Mouse (Mus musculus): ENCODE measurements at regions not wholly inside any gene's neighbourhood (a gene's known extent, or its start where the extent isn't known, plus 50 kb on each side); places are given as distances from the start of the nearest gene placed in this dataset.

- Histone ChIP-seq H3K4me2 (ENCODE audit: low read length) (no peak overlapping the region), H3K27ac (replicated peaks; ENCODE audit: low read depth, low read length) (no peak overlapping the region), H3K4me3 (replicated peaks; ENCODE audit: low read depth, low read length) (no peak overlapping the region), H3K27me3 (ENCODE audit: control insufficient read depth, insufficient read depth, low read length) (no peaks in the 10 kb centered on the region), H3K36me3 (ENCODE audit: control insufficient read depth, insufficient read depth, low read length) (no peaks in the 10 kb centered on the region), H3K9me3 (ENCODE audit: control insufficient read depth, low read length) (no peaks in the 10 kb centered on the region), H3K4me1 (ENCODE audit: control insufficient read depth, insufficient read depth, low read length) (no peaks in the 10 kb centered on the region), H3K9ac (replicated peaks; ENCODE audit: low read length) (no peak overlapping the region)
- 22% methylated on average over 2 of the region's 2 CpGs for WGBS
- DNase-seq (no peak), ATAC-seq (ENCODE audit: low FRiP score, low TSS enrichment) (no peak)
Observed at GRCm38 (mm10) chr11:79833817-79834216, 128.4 kb downstream of the Utp6 start.

- Histone ChIP-seq H3K4me1 (ENCODE audit: control insufficient read depth, insufficient read depth, low read length) (no peaks in the 10 kb centered on the region), H3K36me3 (ENCODE audit: control insufficient read depth, insufficient read depth, low read length) (no peaks in the 10 kb centered on the region), H3K9me3 (ENCODE audit: control insufficient read depth, low read length) (no peaks in the 10 kb centered on the region), H3K4me3 (replicated peaks; ENCODE audit: low read depth, low read length) (no peak overlapping the region), H3K27ac (replicated peaks; ENCODE audit: low read depth, low read length) (no peak overlapping the region), H3K27me3 (ENCODE audit: control insufficient read depth, insufficient read depth, low read length) (no peaks in the 10 kb centered on the region), H3K9ac (replicated peaks; ENCODE audit: low read length) (no peak overlapping the region), H3K4me2 (ENCODE audit: low read length) (no peak overlapping the region)
- DNase-seq (no peak), ATAC-seq (ENCODE audit: low FRiP score, low TSS enrichment) (no peak)
- 89% methylated on average over 11 of the region's 11 CpGs for WGBS
Observed at GRCm38 (mm10) chr11:79831591-79832320, 130.4 kb downstream of the Utp6 start.

- no peak overlapping the region for H3K4me3 ChIP-seq (replicated peaks; ENCODE audit: low read depth, low read length)
- no peaks in the 10 kb centered on the region for H3K27me3 ChIP-seq (ENCODE audit: control insufficient read depth, insufficient read depth, low read length)
- WGBS: 90% methylated on average over 5 of the region's 5 CpGs
- H3K9me3 ChIP-seq (ENCODE audit: control insufficient read depth, low read length): no peaks in the 10 kb centered on the region
- H3K4me1 ChIP-seq (ENCODE audit: control insufficient read depth, insufficient read depth, low read length): no peaks in the 10 kb centered on the region
- no peak for DNase-seq
- no peak overlapping the region for H3K4me2 ChIP-seq (ENCODE audit: low read length)
- H3K36me3 ChIP-seq (ENCODE audit: control insufficient read depth, insufficient read depth, low read length): no peaks in the 10 kb centered on the region
- H3K9ac ChIP-seq (replicated peaks; ENCODE audit: low read length): no peak overlapping the region
- ATAC-seq (ENCODE audit: low FRiP score, low TSS enrichment): no peak
- no peak overlapping the region for H3K27ac ChIP-seq (replicated peaks; ENCODE audit: low read depth, low read length)
Observed at GRCm38 (mm10) chr11:79830567-79831055, 131.6 kb downstream of the Utp6 start.

- Histone ChIP-seq H3K9me3 (ENCODE audit: control insufficient read depth, low read length) (no peaks in the 10 kb centered on the region), H3K27ac (replicated peaks; ENCODE audit: low read depth, low read length) (no peak overlapping the region), H3K4me2 (ENCODE audit: low read length) (no peak overlapping the region), H3K4me3 (replicated peaks; ENCODE audit: low read depth, low read length) (no peak overlapping the region), H3K9ac (replicated peaks; ENCODE audit: low read length) (no peak overlapping the region), H3K36me3 (ENCODE audit: control insufficient read depth, insufficient read depth, low read length) (no peaks in the 10 kb centered on the region), H3K4me1 (ENCODE audit: control insufficient read depth, insufficient read depth, low read length) (no peaks in the 10 kb centered on the region), H3K27me3 (ENCODE audit: control insufficient read depth, insufficient read depth, low read length) (no peaks in the 10 kb centered on the region)
- ATAC-seq (ENCODE audit: low FRiP score, low TSS enrichment): no peak
- 97% methylated on average over 3 of the region's 3 CpGs for WGBS
- DNase-seq: no peak
Observed at GRCm38 (mm10) chr11:79827034-79827433, 135.2 kb downstream of the Utp6 start.

- DNase-seq: no peak
- Histone ChIP-seq H3K27ac (replicated peaks; ENCODE audit: low read depth, low read length) (no peak overlapping the region), H3K9me3 (ENCODE audit: control insufficient read depth, low read length) (no peaks in the 10 kb centered on the region), H3K4me1 (ENCODE audit: control insufficient read depth, insufficient read depth, low read length) (no peaks in the 10 kb centered on the region), H3K27me3 (ENCODE audit: control insufficient read depth, insufficient read depth, low read length) (no peaks in the 10 kb centered on the region), H3K4me3 (replicated peaks; ENCODE audit: low read depth, low read length) (no peak overlapping the region), H3K4me2 (ENCODE audit: low read length) (no peak overlapping the region), H3K36me3 (ENCODE audit: control insufficient read depth, insufficient read depth, low read length) (no peaks in the 10 kb centered on the region), H3K9ac (replicated peaks; ENCODE audit: low read length) (no peak overlapping the region)
- ATAC-seq (ENCODE audit: low FRiP score, low TSS enrichment): no peak
- WGBS: 97% methylated on average over 4 of the region's 4 CpGs
Observed at GRCm38 (mm10) chr11:79825881-79826280, 136.3 kb downstream of the Utp6 start.

- Histone ChIP-seq H3K36me3 (ENCODE audit: control insufficient read depth, insufficient read depth, low read length) (no peaks in the 10 kb centered on the region), H3K27me3 (ENCODE audit: control insufficient read depth, insufficient read depth, low read length) (no peaks in the 10 kb centered on the region), H3K4me2 (ENCODE audit: low read length) (no peak overlapping the region), H3K27ac (replicated peaks; ENCODE audit: low read depth, low read length) (no peak overlapping the region), H3K4me1 (ENCODE audit: control insufficient read depth, insufficient read depth, low read length) (no peaks in the 10 kb centered on the region), H3K9ac (replicated peaks; ENCODE audit: low read length) (no peak overlapping the region), H3K4me3 (replicated peaks; ENCODE audit: low read depth, low read length) (no peak overlapping the region), H3K9me3 (ENCODE audit: control insufficient read depth, low read length) (no peaks in the 10 kb centered on the region)
- DNase-seq (no peak), ATAC-seq (ENCODE audit: low FRiP score, low TSS enrichment) (no peak)
- 90% methylated on average over 11 of the region's 11 CpGs for WGBS
Observed at GRCm38 (mm10) chr11:79823631-79824310, 138.4 kb downstream of the Utp6 start.

GRCm38 (mm10) chr11:79821986-79822385 is 140.2 kb downstream of the Utp6 start:
- H3K27me3 ChIP-seq (ENCODE audit: control insufficient read depth, insufficient read depth, low read length): no peaks in the 10 kb centered on the region
- 89% methylated on average over 5 of the region's 5 CpGs for WGBS
- ATAC-seq (ENCODE audit: low FRiP score, low TSS enrichment): no peak
- H3K4me3 ChIP-seq (replicated peaks; ENCODE audit: low read depth, low read length): no peak overlapping the region
- no peaks in the 10 kb centered on the region for H3K4me1 ChIP-seq (ENCODE audit: control insufficient read depth, insufficient read depth, low read length)
- no peaks in the 10 kb centered on the region for H3K36me3 ChIP-seq (ENCODE audit: control insufficient read depth, insufficient read depth, low read length)
- no peak overlapping the region for H3K27ac ChIP-seq (replicated peaks; ENCODE audit: low read depth, low read length)
- DNase-seq: no peak
- H3K4me2 ChIP-seq (ENCODE audit: low read length): no peak overlapping the region
- H3K9ac ChIP-seq (replicated peaks; ENCODE audit: low read length): no peak overlapping the region
- H3K9me3 ChIP-seq (ENCODE audit: control insufficient read depth, low read length): no peaks in the 10 kb centered on the region

- WGBS: 95% methylated on average over 3 of the region's 3 CpGs
- no peak for ATAC-seq (ENCODE audit: low FRiP score, low TSS enrichment)
- Histone ChIP-seq H3K4me1 (ENCODE audit: control insufficient read depth, insufficient read depth, low read length) (no peaks in the 10 kb centered on the region), H3K4me2 (ENCODE audit: low read length) (no peak overlapping the region), H3K4me3 (replicated peaks; ENCODE audit: low read depth, low read length) (no peak overlapping the region), H3K27me3 (ENCODE audit: control insufficient read depth, insufficient read depth, low read length) (no peaks in the 10 kb centered on the region), H3K9ac (replicated peaks; ENCODE audit: low read length) (no peak overlapping the region), H3K36me3 (ENCODE audit: control insufficient read depth, insufficient read depth, low read length) (no peaks in the 10 kb centered on the region), H3K27ac (replicated peaks; ENCODE audit: low read depth, low read length) (no peak overlapping the region), H3K9me3 (ENCODE audit: control insufficient read depth, low read length) (0 out of 2 replicates have a peak, but pooled peaks cover 4% of the 10 kb centered on the region)
- no peak for DNase-seq
Observed at GRCm38 (mm10) chr11:79815156-79815555, 147.0 kb downstream of the Utp6 start.
